ENCODE assay signal across 9 mouse cellular contexts in the genomic region with DNA sequence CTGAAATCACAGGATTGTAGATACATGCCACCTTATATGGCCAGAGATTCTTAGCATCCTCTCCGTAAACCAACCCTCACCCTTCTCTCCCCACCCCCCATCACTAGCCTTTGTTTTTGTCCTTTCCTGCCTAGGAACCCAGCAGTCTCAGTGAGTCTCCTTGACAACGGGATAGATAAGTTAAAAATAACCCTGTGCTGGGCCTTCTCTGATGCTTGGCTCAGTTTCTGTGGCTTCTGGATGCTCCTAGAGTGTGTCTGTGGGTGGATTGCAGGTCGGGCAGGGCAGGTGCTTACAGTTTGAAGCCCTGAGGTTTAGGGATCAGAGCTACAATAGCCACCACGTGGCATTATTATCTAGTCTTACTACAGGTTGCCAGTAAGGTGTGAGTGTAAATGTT. TPM values are rescaled to one million over a fixed set of nuclear protein-coding genes. Genes with fewer than 3 reads are reported as not detected.
A peak's percentile ranks its signal among the peaks of the same experiment; 100 is the strongest.
DNase-seq lines count a peak whose midpoint lies in the region; ATAC-seq and TF ChIP-seq lines count a peak whose summit lies in the region.
"Had no signal": no experiment of that assay in that cellular context is flagged by ENCODE, and none has a peak within 500 bp of the region (broad histone marks: within the 10 kb centered on the region; RNA-seq: fewer than 3 reads in every experiment).

No protein-coding gene starts in this region.

- peaks cover 1% of the 10 kb centered on the region; the same call in 1 of the 2 replicates for H3K36me3 ChIP-seq in kidney, adult 2 months (ENCODE audit: control insufficient read depth, insufficient read depth, low read length)
- peaks cover 25% of the 10 kb centered on the region for H3K36me3 ChIP-seq in kidney, embryonic 14.5 days (ENCODE audit: control insufficient read depth, insufficient read depth, low read length)

- intact Hi-C loops in left cerebral cortex, adult 2 months (cut with DNase I) = no loop called here

- H3K4me2 ChIP-seq in kidney, embryonic 14.5 days (replicated peaks; ENCODE audit: low read depth, low read length) = no peak overlapping the region
- H3K4me2 ChIP-seq: liver, embryonic 15.5 days had no signal

- DNase-seq in kidney, adult 2 months = peak; percentile 45
- peak; percentile 92 for DNase-seq in brain, adult 2 months (ENCODE audit: low read depth, low spot score)
- DNase-seq in heart, adult 11 months = peak; percentile 98
- peak in 1 of 2 experiments; percentile 31 for DNase-seq in left cerebral cortex, adult 2 months (ENCODE audit: extremely low spot score in 1 of 2, low spot score in 2 of 2)
- DNase-seq in retina, postnatal 1 day = no peak

- no peaks in the 10 kb centered on the region for H3K9me3 ChIP-seq in kidney, embryonic 14.5 days (ENCODE audit: control insufficient read depth, low read length)
- H3K9me3 ChIP-seq: liver, embryonic 15.5 days had no signal

- peaks cover 9% of the 10 kb centered on the region for H3K4me1 ChIP-seq in kidney, adult 2 months (ENCODE audit: control insufficient read depth, insufficient read depth, low read length)
- 0 out of 2 replicates have a peak, but pooled peaks cover 4% of the 10 kb centered on the region for H3K4me1 ChIP-seq in kidney, embryonic 14.5 days (ENCODE audit: control insufficient read depth, insufficient read depth, low read length)

- no peak overlapping the region for H3K4me3 ChIP-seq in kidney, adult 2 months (ENCODE audit: insufficient read depth, low read depth, low read length)
- no peak overlapping the region for H3K4me3 ChIP-seq in kidney, embryonic 14.5 days (ENCODE audit: low read length)
- H3K4me3 ChIP-seq in left cerebral cortex, adult 2 months = no peak overlapping the region
- H3K4me3 ChIP-seq: liver, embryonic 15.5 days had no signal

- H3K27ac ChIP-seq in kidney, adult 2 months (ENCODE audit: insufficient read depth, low read depth, low read length) = no peak overlapping the region
- no peak overlapping the region for H3K27ac ChIP-seq in kidney, embryonic 14.5 days (ENCODE audit: low read depth, low read length)
- H3K27ac ChIP-seq in left cerebral cortex, adult 2 months = peak overlapping the region; percentile 85
- H3K27ac ChIP-seq: liver, embryonic 15.5 days had no signal

- no peaks in the 10 kb centered on the region for H3K27me3 ChIP-seq in kidney, adult 2 months (replicated peaks; ENCODE audit: control insufficient read depth, insufficient read depth, low read length)
- H3K27me3 ChIP-seq in kidney, embryonic 14.5 days (ENCODE audit: control insufficient read depth, insufficient read depth, low read length) = no peaks in the 10 kb centered on the region
- H3K27me3 ChIP-seq: liver, embryonic 15.5 days had no signal

- TF ChIP-seq POLR2A in kidney, adult 2 months (IDR thresholded peaks at IDR 0.05; ENCODE audit: low read depth, low read length) = no peak

- WGBS in kidney, adult 2 months = 63% methylated on average over 4 of the region's 4 CpGs
- 57% methylated on average over 4 of the region's 4 CpGs for WGBS in kidney, embryonic 14.5 days

- H3K9ac ChIP-seq in kidney, embryonic 14.5 days (ENCODE audit: low read depth, low read length) = no peak overlapping the region
- H3K9ac ChIP-seq: liver, embryonic 15.5 days had no signal

- no peak for ATAC-seq in kidney, embryonic 14.5 days (ENCODE audit: low FRiP score, low TSS enrichment)
- ATAC-seq in granulocyte monocyte progenitor cell, adult 5-6 weeks (replicated peaks; ENCODE audit: poor library complexity, severe bottlenecking) = no peak
- ATAC-seq in megakaryocyte progenitor cell, adult 5-6 weeks (replicated peaks; ENCODE audit: poor library complexity) = no peak

- TF ChIP-seq CTCF in kidney, adult 2 months (conservative IDR thresholded peaks at IDR 0.05; ENCODE audit: insufficient read depth, insufficient read length, low read depth, low read length) = no peak
- TF ChIP-seq CTCF in left cerebral cortex, adult 2 months (IDR thresholded peaks at IDR 0.05) = no peak

RNA-seq across cellular contexts. Expression of a gene that starts 29.1 kb away (rescaled TPM):
- polyA plus RNA-seq in kidney, adult 2 months (2012; rRNA removed) = 47.3 and 48.1 TPM in 2 replicates
- 24.4 and 27.3 TPM in 2 replicates for polyA plus RNA-seq in kidney, embryonic 14.5 days (2014; fragmentation: Nextera tagmentation; extraction: Ambion mirVana)
- 100 to 1,000 TPM; 262 to 266 TPM for total RNA-seq in left cerebral cortex, adult 2 months (2021)
- total RNA-seq in granulocyte monocyte progenitor cell, adult 5-6 weeks (2014; fragmentation: Nextera tagmentation) = 8.7 and 22.5 TPM in 2 replicates
- total RNA-seq in granulocyte monocyte progenitor cell, adult 5-6 weeks (2017) = 7.0 and 9.7 TPM in 2 replicates
- 6.9 and 9.3 TPM in 2 replicates for total RNA-seq in megakaryocyte progenitor cell, adult 5-6 weeks (2015)
- total RNA-seq in megakaryocyte progenitor cell, adult 5-6 weeks (2017) = 8.6 and 10.5 TPM in 2 replicates

RNA-seq across cellular contexts. Expression of a gene that starts 39.0 kb away (rescaled TPM):
- polyA plus RNA-seq in kidney, adult 2 months (2012; rRNA removed) = 35.9 and 38.2 TPM in 2 replicates
- polyA plus RNA-seq in kidney, embryonic 14.5 days (2014; fragmentation: Nextera tagmentation; extraction: Ambion mirVana) = 339 and 383 TPM in 2 replicates
- total RNA-seq in left cerebral cortex, adult 2 months (2021) = 10 to 100 TPM; 44.5 to 49.6 TPM
- 627 and 644 TPM in 2 replicates for total RNA-seq in granulocyte monocyte progenitor cell, adult 5-6 weeks (2014; fragmentation: Nextera tagmentation)
- 619 and 668 TPM in 2 replicates for total RNA-seq in granulocyte monocyte progenitor cell, adult 5-6 weeks (2017)
- total RNA-seq in megakaryocyte progenitor cell, adult 5-6 weeks (2015) = 782 and 829 TPM in 2 replicates
- 543 and 606 TPM in 2 replicates for total RNA-seq in megakaryocyte progenitor cell, adult 5-6 weeks (2017)

RNA-seq across cellular contexts. Expression of a gene that starts 44.5 kb away (rescaled TPM):
- 42.7 and 57.5 TPM in 2 replicates for polyA plus RNA-seq in kidney, adult 2 months (2012; rRNA removed)
- polyA plus RNA-seq in kidney, embryonic 14.5 days (2014; fragmentation: Nextera tagmentation; extraction: Ambion mirVana) = 42.9 and 47.3 TPM in 2 replicates
- 10 to 100 TPM; 30.4 to 30.7 TPM for total RNA-seq in left cerebral cortex, adult 2 months (2021)
- total RNA-seq in granulocyte monocyte progenitor cell, adult 5-6 weeks (2014; fragmentation: Nextera tagmentation) = 50.1 and 51.5 TPM in 2 replicates
- total RNA-seq in granulocyte monocyte progenitor cell, adult 5-6 weeks (2017) = 18.7 and 19.4 TPM in 2 replicates
- 60.6 and 64.6 TPM in 2 replicates for total RNA-seq in megakaryocyte progenitor cell, adult 5-6 weeks (2015)
- total RNA-seq in megakaryocyte progenitor cell, adult 5-6 weeks (2017) = 17.2 and 23.0 TPM in 2 replicates

Comparison
In these comparisons a context has a peak if more than half of its experiments do, and no peak if none do; other contexts are left out.
1. RNA of a gene that starts 29.1 kb away (total RNA-seq): 262 to 266 TPM in left cerebral cortex, adult 2 months; 7.0 to 22.5 TPM in granulocyte monocyte progenitor cell, adult 5-6 weeks and 6.9 to 10.5 TPM in megakaryocyte progenitor cell, adult 5-6 weeks; every median in the first group is over 10 times any median in the second.
2. RNA of a gene that starts 39.0 kb away (total RNA-seq): 543 to 829 TPM in megakaryocyte progenitor cell, adult 5-6 weeks and 619 to 668 TPM in granulocyte monocyte progenitor cell, adult 5-6 weeks; 44.5 to 49.6 TPM in left cerebral cortex, adult 2 months; every median in the first group is over 10 times any median in the second.